24 mouse cellular contexts compared by ENCODE assay signal in the genomic region with DNA sequence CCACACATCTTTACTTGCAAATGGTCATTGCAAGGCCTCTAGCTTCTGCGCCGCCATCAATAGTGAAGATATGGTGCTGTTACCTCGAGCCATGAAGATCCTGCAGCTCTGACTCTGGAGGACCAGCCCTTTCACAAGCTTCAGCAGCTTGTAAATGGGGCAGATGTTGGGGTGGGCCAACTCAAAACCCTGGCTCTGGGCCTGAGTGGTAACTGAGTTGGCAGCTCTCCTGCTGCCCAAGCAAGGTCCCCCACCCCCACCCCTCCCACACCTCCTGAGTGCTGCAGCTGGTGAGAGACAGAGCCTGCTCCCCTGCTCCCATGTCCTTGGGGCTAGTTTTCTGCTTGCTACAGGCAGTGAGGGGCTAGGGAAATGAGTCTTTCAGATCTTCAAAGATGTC. TPM values are rescaled to one million over a fixed set of nuclear protein-coding genes. Genes with fewer than 3 reads are reported as not detected.
DNase-seq lines count a peak whose midpoint lies in the region; ATAC-seq and TF ChIP-seq lines count a peak whose summit lies in the region.
"Had no signal": no experiment of that assay in that cellular context is flagged by ENCODE, and none has a peak within 500 bp of the region (broad histone marks: within the 10 kb centered on the region; RNA-seq: fewer than 3 reads in every experiment).

No protein-coding gene starts in this region.

- H3K4me2 ChIP-seq in forebrain, embryonic 14.5 days (ENCODE audit: low read length) = no peak overlapping the region
- 0 out of 2 replicates have a peak overlapping the region, but pooled peaks have one; percentile 3 for H3K4me2 ChIP-seq in limb, embryonic 13.5 days (replicated peaks)
- H3K4me2 ChIP-seq: embryonic facial prominence, embryonic 15.5 days; hindbrain, embryonic 12.5 days; intestine, embryonic 15.5 days had no signal

- H3K4me1 ChIP-seq in forebrain, embryonic 14.5 days (ENCODE audit: control insufficient read depth, insufficient read depth, low read length) = no peaks in the 10 kb centered on the region
- H3K4me1 ChIP-seq in forebrain, embryonic 10.5 days = no peaks in the 10 kb centered on the region
- H3K4me1 ChIP-seq in limb, embryonic 13.5 days = peaks cover 21% of the 10 kb centered on the region
- no peaks in the 10 kb centered on the region for H3K4me1 ChIP-seq in limb, embryonic 10.5 days
- H3K4me1 ChIP-seq: embryonic facial prominence, embryonic 15.5 days; hindbrain, embryonic 12.5 days; intestine, embryonic 15.5 days had no signal

- H3K27me3 ChIP-seq in forebrain, embryonic 14.5 days (replicated peaks; ENCODE audit: control insufficient read depth, insufficient read depth, low read length) = no peaks in the 10 kb centered on the region
- H3K27me3 ChIP-seq in forebrain, embryonic 10.5 days (ENCODE audit: poor library complexity, severe bottlenecking) = no peaks in the 10 kb centered on the region
- peaks cover 3% of the 10 kb centered on the region; the same call in 1 of the 2 replicates for H3K27me3 ChIP-seq in limb, embryonic 13.5 days
- 0 out of 2 replicates have a peak, but pooled peaks cover under 1% of the 10 kb centered on the region for H3K27me3 ChIP-seq in limb, embryonic 10.5 days (ENCODE audit: low read depth, poor library complexity, severe bottlenecking)
- H3K27me3 ChIP-seq: embryonic facial prominence, embryonic 15.5 days; hindbrain, embryonic 12.5 days; intestine, embryonic 15.5 days had no signal

- no peaks in the 10 kb centered on the region for H3K36me3 ChIP-seq in forebrain, embryonic 14.5 days (ENCODE audit: control insufficient read depth, insufficient read depth, low read length)
- H3K36me3 ChIP-seq in forebrain, embryonic 10.5 days (replicated peaks) = no peaks in the 10 kb centered on the region
- no peaks in the 10 kb centered on the region for H3K36me3 ChIP-seq in limb, embryonic 13.5 days
- no peaks in the 10 kb centered on the region for H3K36me3 ChIP-seq in limb, embryonic 10.5 days
- H3K36me3 ChIP-seq: embryonic facial prominence, embryonic 15.5 days; G1E; hindbrain, embryonic 12.5 days; intestine, embryonic 15.5 days had no signal

- peak; percentile 59 to 72 for DNase-seq in cerebellum, postnatal 10 days
- no peak for DNase-seq in cerebellum, postnatal 36 days
- peak; percentile 61 for DNase-seq in forebrain, embryonic 14.5 days (ENCODE audit: low spot score)
- DNase-seq in forebrain, embryonic 10.5 days (ENCODE audit: extremely low spot score, low spot score) = no peak
- DNase-seq in limb, embryonic 10.5 days (ENCODE audit: low spot score) = no peak
- DNase-seq in brain, embryonic 14.5 days (ENCODE audit: low read depth) = peak; percentile 84
- DNase-seq in urinary bladder, postnatal 14 days (ENCODE audit: low spot score) = no peak
- DNase-seq: adrenal gland, adult 8-10 months; adrenal gland, postnatal 36 days; B cell, adult 2 months; cerebellum, adult 11 months; cerebellum, adult 8-10 months; cerebellum, postnatal 25 days; gastrocnemius, adult 2 months; gastrocnemius, postnatal 25 days; heart, postnatal 10 days; heart, postnatal 4 days had no signal

- no peak overlapping the region for H3K9ac ChIP-seq in forebrain, embryonic 14.5 days (ENCODE audit: low read length)
- no peak overlapping the region for H3K9ac ChIP-seq in limb, embryonic 13.5 days
- H3K9ac ChIP-seq: embryonic facial prominence, embryonic 15.5 days; hindbrain, embryonic 12.5 days; intestine, embryonic 15.5 days had no signal

- no peak overlapping the region for H3K4me3 ChIP-seq in forebrain, embryonic 14.5 days (ENCODE audit: low read depth, low read length)
- no peak overlapping the region for H3K4me3 ChIP-seq in forebrain, embryonic 10.5 days
- H3K4me3 ChIP-seq in limb, embryonic 13.5 days = no peak overlapping the region
- H3K4me3 ChIP-seq in limb, embryonic 10.5 days = no peak overlapping the region
- H3K4me3 ChIP-seq: embryonic facial prominence, embryonic 15.5 days; erythroblast, embryonic 14.5 days; gastrocnemius, adult 2 months; hindbrain, embryonic 12.5 days; intestine, embryonic 15.5 days had no signal

- peak; percentile 23; the same call in 1 of the 2 replicates for ATAC-seq in forebrain, embryonic 14.5 days
- ATAC-seq in limb, embryonic 13.5 days (ENCODE audit: low FRiP score, low read depth) = no peak
- ATAC-seq: CD4-positive, CD25-positive, alpha-beta regulatory T cell, adult 4 months; intestine, embryonic 15.5 days had no signal

- no peak for TF ChIP-seq POLR2A in brain, embryonic 14.5 days (IDR thresholded peaks at IDR 0.05; ENCODE audit: borderline replicate concordance, extremely low read depth, insufficient read depth, insufficient read length, poor library complexity, severe bottlenecking)

- TF ChIP-seq CTCF in brain, embryonic 14.5 days (IDR thresholded peaks at IDR 0.05; ENCODE audit: borderline replicate concordance, extremely low read depth, insufficient read depth, insufficient read length) = no peak

- no peaks in the 10 kb centered on the region for H3K9me3 ChIP-seq in forebrain, embryonic 14.5 days (replicated peaks; ENCODE audit: control insufficient read depth, low read length)
- H3K9me3 ChIP-seq in forebrain, embryonic 10.5 days = no peaks in the 10 kb centered on the region
- H3K9me3 ChIP-seq in limb, embryonic 13.5 days = no peaks in the 10 kb centered on the region
- no peaks in the 10 kb centered on the region for H3K9me3 ChIP-seq in limb, embryonic 10.5 days (replicated peaks)
- H3K9me3 ChIP-seq: embryonic facial prominence, embryonic 15.5 days; G1E; hindbrain, embryonic 12.5 days; intestine, embryonic 15.5 days had no signal

- H3K27ac ChIP-seq in forebrain, embryonic 14.5 days (ENCODE audit: low read depth, low read length) = no peak overlapping the region
- no peak overlapping the region for H3K27ac ChIP-seq in forebrain, embryonic 10.5 days
- H3K27ac ChIP-seq in limb, embryonic 13.5 days = no peak overlapping the region
- no peak overlapping the region for H3K27ac ChIP-seq in limb, embryonic 10.5 days
- H3K27ac ChIP-seq: embryonic facial prominence, embryonic 15.5 days; gastrocnemius, adult 2 months; hindbrain, embryonic 12.5 days; intestine, embryonic 15.5 days had no signal

- 83% methylated on average over 3 of the region's 3 CpGs for WGBS in forebrain, embryonic 14.5 days
- WGBS in forebrain, embryonic 10.5 days = 84% methylated on average over 3 of the region's 3 CpGs
- WGBS in limb, embryonic 13.5 days = 70% methylated on average over 3 of the region's 3 CpGs
- WGBS in limb, embryonic 10.5 days = 81% methylated on average over 3 of the region's 3 CpGs

RNA-seq across cellular contexts. Expression of a gene that starts 51.4 kb away (rescaled TPM):
- 0.22 and 0.27 TPM in 2 replicates for polyA plus RNA-seq in forebrain, embryonic 14.5 days (2014; fragmentation: Nextera tagmentation; extraction: Ambion mirVana)
- polyA plus RNA-seq in forebrain, embryonic 10.5 days (2016; fragmentation: Nextera tagmentation; extraction: Ambion mirVana) = 0.31 and 0.33 TPM in 2 replicates
- polyA plus RNA-seq in limb, embryonic 13.5 days (2015; fragmentation: Nextera tagmentation; extraction: Ambion mirVana) = 0.31 and 0.46 TPM in 2 replicates
- 0.16 and 0.23 TPM in 2 replicates for polyA plus RNA-seq in limb, embryonic 10.5 days (2016; fragmentation: Nextera tagmentation; extraction: Ambion mirVana)
- 0.16 and 0.20 TPM in 2 replicates for polyA plus RNA-seq in brain, embryonic 14.5 days (2012; rRNA removed)

RNA-seq across cellular contexts. Expression of a gene that starts 51.5 kb away (rescaled TPM):
- polyA plus RNA-seq in forebrain, embryonic 14.5 days (2014; fragmentation: Nextera tagmentation; extraction: Ambion mirVana) = 34.5 and 38.3 TPM in 2 replicates
- polyA plus RNA-seq in forebrain, embryonic 10.5 days (2016; fragmentation: Nextera tagmentation; extraction: Ambion mirVana) = 36.9 and 38.7 TPM in 2 replicates
- 39.2 and 41.1 TPM in 2 replicates for polyA plus RNA-seq in limb, embryonic 13.5 days (2015; fragmentation: Nextera tagmentation; extraction: Ambion mirVana)
- polyA plus RNA-seq in limb, embryonic 10.5 days (2016; fragmentation: Nextera tagmentation; extraction: Ambion mirVana) = 37.4 and 39.8 TPM in 2 replicates
- 13.6 and 13.8 TPM in 2 replicates for polyA plus RNA-seq in brain, embryonic 14.5 days (2012; rRNA removed)

Comparison
In these comparisons a context has a peak if more than half of its experiments do, and no peak if none do; other contexts are left out.
1. DNase-seq: peak in cerebellum, postnatal 10 days (2 of 2), forebrain, embryonic 14.5 days (single experiment) and brain, embryonic 14.5 days (single experiment); none in cerebellum, postnatal 36 days (0 of 2), forebrain, embryonic 10.5 days (single experiment), limb, embryonic 10.5 days (single experiment) and urinary bladder, postnatal 14 days (single experiment).